Mouse (Mus musculus) ovary, adult 10 weeks (tissue): ENCODE measurements around the gene Spata9. TPM values are rescaled to one million over a fixed set of nuclear protein-coding genes. Genes with fewer than 3 reads are reported as not detected.

Experiments used
- polyA plus RNA-seq: library from polyadenylated mRNA; stranded (reverse); fragments of 350-450 nt; fragmentation: Illumina TruSeq; extraction: RNeasy Lipid Tissue Mini Kit (QIAGEN cat#74804); gene quantifications from one replicate; pipeline ENCODE4 v1.2.3, GENCODE M21; 2014

Gene Spata9
- polyA plus RNA-seq, result 0.51 TPM

DNA sequence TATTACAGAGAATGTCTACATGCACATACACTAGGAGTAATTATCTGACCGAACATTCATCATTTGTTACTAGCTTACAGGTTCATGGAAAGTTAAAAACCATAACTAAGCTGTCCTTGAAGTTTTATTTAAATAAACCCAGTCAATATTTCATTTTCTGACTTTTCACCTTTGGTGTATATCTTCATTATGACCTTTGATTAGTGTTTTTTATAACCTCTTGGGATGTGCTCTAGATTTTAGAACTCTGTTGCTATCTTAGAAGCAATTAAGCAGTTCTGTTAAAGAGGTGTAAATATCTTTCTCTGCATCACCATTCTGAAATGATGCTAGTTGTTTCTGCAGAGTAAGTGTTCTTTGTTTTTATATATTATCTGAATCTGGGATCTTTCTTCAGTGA is at the start of gene Spata9:
Gene Spata9, plus strand, starts transcription at position 301 of the 400 bp plus-strand sequence.

DNA sequence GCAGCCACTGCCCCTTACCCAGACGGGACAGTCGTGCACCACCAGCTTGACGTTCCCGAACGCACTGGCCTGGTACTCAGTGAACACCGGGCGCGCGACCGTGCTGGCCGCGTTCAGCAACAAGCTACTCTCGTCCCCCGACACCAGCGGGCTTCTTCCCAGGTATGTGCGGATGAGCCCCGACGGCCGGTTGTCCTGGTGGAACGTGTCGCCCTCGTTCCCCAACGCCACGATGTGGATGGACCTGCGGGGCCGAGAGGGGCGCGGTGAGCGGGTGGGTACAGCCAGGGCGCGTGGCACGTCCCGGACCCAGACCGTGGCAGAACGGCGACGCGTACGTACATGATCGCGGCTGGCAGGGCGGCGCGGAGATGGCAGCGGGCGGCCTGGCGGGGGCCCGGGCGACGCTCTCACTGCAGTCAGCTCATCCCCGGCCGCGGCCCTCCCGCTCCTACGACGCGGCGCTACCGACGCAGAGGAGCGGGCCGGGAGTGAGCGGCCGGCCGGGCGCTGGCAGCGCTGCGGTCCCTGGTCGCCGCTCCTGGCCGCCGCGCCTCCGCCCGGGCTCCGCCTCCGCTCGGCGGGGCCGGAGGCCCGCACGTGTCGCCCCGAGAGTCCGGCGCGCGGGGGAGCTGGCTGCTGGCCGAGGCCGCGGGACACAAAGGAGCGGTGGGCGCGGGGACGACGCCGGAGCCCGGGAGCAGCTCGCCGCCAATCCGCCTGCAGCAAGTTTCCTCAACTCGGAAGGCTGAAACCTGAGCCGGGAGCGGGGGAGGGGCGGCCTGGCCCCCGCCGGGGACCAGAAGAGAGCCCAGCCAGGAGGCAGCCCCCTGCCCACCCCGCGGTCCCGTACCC is 23.5 kb upstream of the Spata9 start, which contains the start of gene Rhobtb3:
Gene Rhobtb3, minus strand, starts transcription at position 737 of the 855 bp plus-strand sequence.

DNA sequence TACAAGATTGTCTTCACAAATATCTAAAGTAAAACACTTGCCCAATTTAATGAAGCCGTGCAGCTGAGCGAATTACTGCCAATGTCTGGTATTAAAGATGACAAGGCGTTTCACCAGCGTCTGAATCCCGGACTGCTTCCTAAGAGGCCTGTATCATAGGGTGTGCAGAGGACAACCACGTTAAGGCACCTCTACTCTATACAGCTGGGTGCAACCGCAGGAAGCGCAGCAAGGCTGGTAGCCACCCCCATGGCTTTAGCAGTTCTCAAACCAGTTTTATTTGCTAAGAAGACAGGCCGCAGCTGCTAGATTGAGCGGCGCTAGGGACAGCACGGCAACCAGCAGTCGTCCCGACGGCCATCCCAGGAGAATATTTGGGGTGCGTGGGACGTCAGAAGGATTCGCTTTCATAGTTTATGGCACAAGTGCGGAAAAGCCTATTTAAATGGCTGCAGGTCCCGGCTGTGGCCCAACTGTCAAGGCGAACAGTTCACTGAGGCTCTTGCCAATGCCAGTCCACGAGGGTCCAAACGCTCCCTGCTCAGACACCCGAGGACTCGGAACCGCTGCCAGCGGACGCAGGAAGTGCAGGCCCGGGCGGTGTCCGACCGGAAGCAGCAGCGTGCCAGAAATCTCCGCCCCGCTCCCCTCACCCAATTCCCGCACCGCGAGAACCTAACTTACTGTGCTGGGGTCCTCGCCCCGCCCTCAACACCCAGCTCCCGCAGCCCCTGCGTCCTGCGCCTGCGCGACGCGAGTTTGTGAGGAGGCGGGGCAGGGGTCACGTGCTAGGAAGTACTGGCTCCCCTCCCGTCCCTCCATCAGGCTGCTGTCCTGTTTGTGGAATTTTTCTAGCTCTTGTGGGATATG is 51.3 kb downstream of the Spata9 start, which contains the start of gene Rfesd:
Gene Rfesd, minus strand, starts transcription at position 746 of the 870 bp plus-strand sequence.

Other genes starting within 250 kb of the Spata9 start
- 35.2 TPM for gene Glrx, start 127.3 kb upstream of the Spata9 start, polyA plus RNA-seq
- gene Rhobtb3, start 23.2 kb upstream of the Spata9 start, polyA plus RNA-seq, result 107 TPM
- gene Rfesd, start 51.6 kb downstream of the Spata9 start, polyA plus RNA-seq, result 78.5 TPM
- not detected for gene Gpr150, start 89.8 kb downstream of the Spata9 start, polyA plus RNA-seq
- gene Arsk, start 131.5 kb downstream of the Spata9 start, polyA plus RNA-seq, result 75.6 TPM
- 56.6 TPM for gene Ttc37, start 131.6 kb downstream of the Spata9 start, polyA plus RNA-seq